Mouse (Mus musculus) testis, postnatal 14 days (tissue): Measurements from ENCODE around the gene Sema6d.

Source experiments
- DNase-seq: peaks from one replicate; pipeline ENCODE4 v3.0.0; 2021; ENCODE audit warnings: low spot score

The Sema6d gene

GRCm38 (mm10) chr2:124401727-124402380 lies 312.1 kb downstream of the Sema6d start:
- no peak for DNase-seq

DNA sequence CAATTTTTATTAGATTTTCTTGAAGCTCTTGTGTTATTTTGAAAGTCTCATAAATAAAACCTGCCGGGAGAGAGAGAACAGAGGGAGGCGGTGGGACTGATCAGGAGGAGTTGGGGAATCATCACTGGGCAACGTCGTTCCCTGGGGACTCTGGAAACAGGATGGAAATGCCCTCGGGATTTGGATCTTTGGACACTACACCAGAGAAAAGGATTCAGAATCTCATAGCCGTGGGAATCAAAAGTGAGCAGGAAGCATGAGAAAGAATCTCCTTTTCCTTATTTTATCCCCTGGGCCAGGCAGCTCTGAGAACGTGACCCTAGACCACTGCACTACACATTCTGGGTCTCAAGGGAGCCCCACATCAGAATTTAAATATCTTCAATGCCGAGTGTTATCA lies 313.8 kb downstream of the Sema6d start:
- DNase-seq = no peak

DNA sequence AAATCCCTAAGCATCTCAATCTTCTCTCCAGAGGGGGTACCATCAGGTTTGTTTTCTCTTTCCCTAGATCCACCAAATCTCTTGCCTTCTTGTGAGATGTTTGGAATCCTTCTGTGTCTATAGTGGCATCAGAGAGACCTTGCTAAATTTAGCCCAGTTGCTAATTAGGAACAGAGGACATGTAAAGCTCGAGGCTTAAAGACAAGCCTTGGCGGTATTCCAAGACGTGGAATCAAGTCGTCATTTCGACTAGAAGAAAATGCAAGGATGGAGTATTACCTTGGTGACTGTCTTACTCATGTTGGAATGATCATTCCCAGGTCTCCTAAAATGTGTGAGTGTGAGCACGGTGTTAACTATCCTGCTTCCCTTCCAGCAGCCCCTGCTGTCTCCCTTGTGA lies 314.2 kb downstream of the Sema6d start:
- no peak for DNase-seq

DNA sequence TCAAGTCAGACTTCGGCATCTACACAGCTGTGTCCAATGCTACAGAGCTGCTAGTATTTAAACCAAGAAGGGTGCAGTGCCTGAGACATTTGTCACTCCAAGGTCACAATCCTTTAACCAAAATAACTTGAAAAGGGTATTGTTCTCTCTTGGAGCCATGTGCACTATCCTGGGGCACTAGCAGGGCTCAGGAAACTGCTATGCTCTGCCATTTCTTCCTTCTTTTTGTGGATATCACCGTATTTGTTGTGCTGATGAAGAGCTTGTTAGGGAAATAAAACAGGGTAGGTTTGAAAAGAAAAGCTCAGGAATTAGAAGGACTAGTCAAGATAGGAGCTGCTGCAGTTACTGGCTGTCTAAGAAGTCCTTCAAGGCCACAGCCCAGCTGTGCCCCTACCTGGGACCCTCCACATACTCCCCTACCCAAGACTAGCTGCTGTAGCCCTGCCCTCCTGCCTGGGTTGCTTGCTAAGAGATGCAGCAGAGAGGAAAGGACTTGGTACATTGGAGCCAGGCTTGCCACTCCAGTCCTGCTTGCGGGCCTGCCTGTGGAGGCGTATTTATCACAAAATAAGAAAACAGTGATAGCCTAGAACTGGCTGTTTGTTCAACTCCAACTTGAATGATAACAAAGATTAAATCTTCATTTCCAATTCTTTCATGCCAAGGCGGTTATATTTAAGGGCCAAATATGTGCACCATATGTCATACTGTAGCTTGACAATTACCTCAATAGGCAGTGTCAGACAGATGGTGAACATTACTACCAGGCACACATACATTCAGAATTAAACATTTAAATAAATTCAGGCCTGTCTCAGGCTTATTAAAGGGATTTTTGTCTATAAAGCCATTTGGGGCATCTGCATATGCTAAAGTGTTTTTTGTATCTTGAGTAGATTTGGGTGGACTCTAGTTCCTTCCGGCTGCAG lies 315.1 kb downstream of the Sema6d start:
- no peak for DNase-seq

DNA sequence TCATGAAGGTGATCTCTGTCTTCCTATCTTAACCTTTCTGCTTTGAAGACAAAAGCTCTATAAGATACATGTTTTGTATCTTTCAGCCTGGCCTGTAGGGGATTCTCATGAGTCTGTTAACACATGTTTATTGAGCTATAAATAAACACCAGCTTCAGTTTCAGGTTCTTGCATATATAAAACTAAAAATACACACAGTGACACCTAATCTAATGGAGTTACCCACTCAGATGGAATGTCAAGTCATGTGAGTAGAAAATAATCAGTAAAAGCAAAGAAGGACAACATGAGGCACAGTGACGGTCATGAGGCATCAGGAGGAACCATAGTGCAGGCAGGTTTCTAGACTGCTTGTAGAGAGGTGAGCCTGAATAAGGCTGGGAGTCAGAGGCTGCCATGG lies 319.2 kb downstream of the Sema6d start:
- no peak for DNase-seq

GRCm38 (mm10) chr2:124416730-124417129 lies 327.0 kb downstream of the Sema6d start:
- no peak for DNase-seq

DNA sequence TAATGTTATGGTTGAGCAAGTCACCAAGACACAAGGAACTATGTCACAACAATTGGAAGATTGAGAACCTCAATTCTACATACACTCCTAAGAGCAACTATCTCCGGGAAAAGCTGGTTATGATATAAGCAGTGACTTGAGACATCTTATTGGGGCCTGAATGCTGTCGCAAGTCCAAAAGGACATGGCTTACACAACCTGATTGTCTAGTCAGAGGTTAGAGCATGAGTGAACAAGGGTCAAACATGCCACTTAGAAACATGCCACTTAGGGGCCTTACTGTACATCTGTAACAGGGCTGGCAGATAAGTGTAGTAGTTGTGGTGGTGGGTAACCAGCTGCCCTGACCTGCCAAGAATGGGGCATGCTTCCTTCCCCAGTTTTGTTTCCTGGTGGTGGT lies 328.6 kb downstream of the Sema6d start:
- no peak for DNase-seq

- DNase-seq = no peak
These were observed 330.5 kb downstream of the Sema6d start for GRCm38 (mm10) chr2:124420170-124420825.

GRCm38 (mm10) chr2:124429744-124430143 lies 340.0 kb downstream of the Sema6d start:
- no peak for DNase-seq

- DNase-seq = no peak
These were observed 340.9 kb downstream of the Sema6d start for GRCm38 (mm10) chr2:124430708-124431107.

- no peak for DNase-seq
These were observed 345.7 kb downstream of the Sema6d start for GRCm38 (mm10) chr2:124435382-124436002.

DNA sequence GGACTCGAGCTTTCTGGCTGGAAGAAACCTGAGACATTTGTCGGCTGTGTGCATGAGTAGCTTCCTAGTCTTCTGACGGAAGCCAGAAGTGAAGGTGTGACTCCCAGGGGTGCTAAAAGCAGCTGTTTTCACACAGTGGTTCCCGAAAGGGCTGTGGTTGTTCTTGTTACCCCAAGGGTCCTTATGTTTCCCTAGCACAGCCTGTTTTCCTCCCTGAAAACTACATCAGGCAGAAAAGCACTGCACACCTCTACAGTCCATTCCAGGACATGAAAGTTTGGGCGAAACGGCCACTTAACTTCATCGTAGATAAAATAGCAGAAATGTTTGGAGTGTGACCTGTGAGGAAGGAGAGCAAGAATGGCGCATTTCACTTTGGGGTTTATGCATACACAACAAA lies 346.9 kb downstream of the Sema6d start:
- no peak for DNase-seq

DNA sequence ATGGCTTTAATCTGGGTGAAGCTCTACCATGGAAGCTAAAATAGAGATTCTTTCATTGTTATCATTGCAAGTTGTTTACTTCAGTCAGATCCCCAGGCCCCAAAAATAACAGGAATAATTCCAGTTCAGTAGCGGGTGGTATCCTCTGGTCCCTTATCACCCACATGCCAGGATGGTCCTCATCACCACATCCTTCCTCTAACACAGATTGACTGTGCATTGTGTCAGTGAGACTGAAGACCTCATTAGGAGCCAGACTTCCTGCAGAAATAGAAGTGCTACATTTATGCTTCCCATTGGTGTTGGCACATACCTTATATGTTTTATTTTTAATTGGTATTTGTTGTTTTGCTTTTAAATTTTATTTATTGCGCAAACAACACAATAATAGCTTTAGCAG lies 354.4 kb downstream of the Sema6d start:
- no peak for DNase-seq

- no peak for DNase-seq
These were observed 366.1 kb downstream of the Sema6d start for GRCm38 (mm10) chr2:124455881-124456280.

GRCm38 (mm10) chr2:124456999-124457398 lies 367.2 kb downstream of the Sema6d start:
- no peak for DNase-seq

DNA sequence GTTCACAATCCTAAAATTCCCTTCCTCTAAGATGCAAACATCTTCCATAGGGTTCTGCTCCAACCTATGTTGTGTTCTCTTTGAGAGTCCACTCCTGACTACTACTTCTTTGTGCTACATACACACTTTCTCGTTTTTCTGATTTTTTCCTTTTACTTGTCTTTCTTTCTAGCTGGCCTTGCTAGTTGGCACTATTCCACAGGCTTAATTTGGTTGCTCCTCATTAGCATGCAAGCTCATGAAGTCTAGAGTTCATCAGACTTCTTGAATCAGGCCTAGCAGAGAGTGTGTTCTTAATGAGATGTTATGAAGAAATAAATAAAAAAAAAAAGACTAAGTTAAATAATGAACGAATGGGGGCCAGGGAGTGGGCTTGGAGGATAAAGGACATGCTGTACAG lies 368.3 kb downstream of the Sema6d start:
- no peak for DNase-seq

DNA sequence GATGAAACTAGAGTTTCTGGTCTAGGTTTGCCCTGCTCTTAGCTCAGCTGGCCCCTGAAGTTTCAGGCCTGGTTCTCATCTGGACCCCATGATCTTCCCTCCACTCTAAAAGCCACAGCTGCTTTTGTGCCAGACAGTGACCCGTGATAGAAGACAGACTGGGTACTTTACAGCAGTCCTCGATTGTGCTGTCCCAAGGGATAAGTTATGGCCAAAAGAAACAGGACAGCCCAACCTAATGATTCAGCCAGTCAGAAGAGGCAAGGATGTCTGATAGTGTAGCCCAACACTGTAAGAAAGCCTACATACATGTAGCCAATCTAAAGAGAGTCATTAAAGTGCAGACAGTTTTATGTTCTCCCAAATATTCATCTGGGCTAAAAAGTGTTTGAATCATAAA lies 371.2 kb downstream of the Sema6d start:
- no peak for DNase-seq

- no peak for DNase-seq
These were observed 371.6 kb downstream of the Sema6d start for GRCm38 (mm10) chr2:124461378-124461851.

DNA sequence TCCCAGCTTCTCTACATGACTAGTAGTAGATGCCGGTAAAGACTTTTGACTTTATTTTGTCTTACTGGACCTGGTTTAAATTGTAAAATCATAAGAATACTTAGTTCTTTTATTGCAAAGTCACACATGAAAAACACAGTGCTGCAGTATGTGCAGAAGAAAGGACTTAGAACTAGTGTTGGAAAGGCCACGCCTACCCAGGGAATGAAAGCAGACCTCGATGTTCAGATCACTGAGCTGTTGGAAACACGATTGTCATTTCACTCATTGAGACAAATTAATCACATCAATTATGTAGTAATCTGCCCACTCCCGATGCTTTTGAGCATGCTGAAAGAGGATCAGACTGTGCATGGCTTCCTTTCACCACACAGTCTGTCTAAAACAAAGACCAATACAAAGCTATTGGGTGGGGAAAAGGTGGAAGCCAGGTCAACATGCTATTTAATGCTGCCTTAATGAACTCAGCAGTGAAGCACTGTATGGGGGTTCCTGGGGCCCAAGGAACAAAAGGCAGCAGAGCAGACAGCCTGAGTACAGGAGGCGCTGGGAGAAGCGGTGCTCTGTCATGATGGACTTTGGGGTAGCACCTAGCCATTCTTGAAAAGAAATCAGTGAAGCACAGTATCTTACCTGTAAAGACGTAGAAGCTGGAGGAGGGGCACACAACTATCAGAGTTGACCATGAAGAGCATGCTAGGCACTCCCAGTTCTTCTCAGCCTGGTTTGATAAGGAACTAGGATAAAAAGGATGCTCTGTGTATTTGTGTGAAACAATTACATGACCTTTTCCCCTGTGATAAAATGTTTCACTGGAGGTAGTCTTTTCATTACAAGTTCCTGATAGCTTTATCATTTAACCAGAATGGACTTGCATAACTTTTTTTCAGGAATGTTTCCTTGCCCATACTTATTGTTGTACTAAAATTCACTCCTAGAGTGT lies 375.5 kb downstream of the Sema6d start:
- no peak for DNase-seq

DNA sequence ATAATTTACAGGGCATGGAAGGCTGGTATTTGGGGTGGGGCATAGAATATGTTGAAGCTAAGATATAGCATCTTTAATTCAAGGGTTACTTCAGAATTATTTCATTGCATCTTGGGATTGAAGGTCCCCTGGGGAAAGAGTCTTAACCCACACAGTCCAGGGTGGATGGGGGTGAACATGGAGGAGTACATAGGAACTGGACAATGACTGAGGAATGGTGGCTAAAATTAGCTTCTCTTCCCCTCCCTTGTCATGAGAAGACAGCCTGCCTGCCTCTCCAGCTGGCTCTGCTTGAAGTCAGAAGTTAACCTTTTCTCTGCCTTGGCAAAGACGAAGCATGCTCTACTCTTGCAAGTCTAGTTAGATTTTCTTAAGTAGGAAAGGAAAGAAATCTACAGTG lies 377.7 kb downstream of the Sema6d start:
- DNase-seq = no peak

GRCm38 (mm10) chr2:124470346-124471042 lies 380.7 kb downstream of the Sema6d start:
- DNase-seq = no peak
